Mouse (Mus musculus): ENCODE results near the gene Il2.

Gene Il2

GRCm38 (mm10) chr3:37125655-37126054 is at the start of gene Il2:
Gene Il2, minus strand, starts transcription at chr3:37125959.
- no peak for DNase-seq (ENCODE audit: low spot score in 2 of 2)

GRCm38 (mm10) chr3:37174711-37175572 is 49.2 kb upstream of the Il2 start:
- no peak for DNase-seq (ENCODE audit: low spot score in 2 of 2)

GRCm38 (mm10) chr3:37173285-37173684 is 47.5 kb upstream of the Il2 start:
- DNase-seq (ENCODE audit: low spot score in 2 of 2) = no peak

- DNase-seq (ENCODE audit: low spot score in 2 of 2) = no peak
Observed at GRCm38 (mm10) chr3:37169283-37169682, 43.5 kb upstream of the Il2 start.

GRCm38 (mm10) chr3:37161096-37161495 is 35.3 kb upstream of the Il2 start:
- DNase-seq (ENCODE audit: low spot score in 2 of 2) = no peak

- DNase-seq (ENCODE audit: low spot score in 2 of 2) = no peak
Observed at GRCm38 (mm10) chr3:37158246-37158645, 32.5 kb upstream of the Il2 start.

- no peak for DNase-seq (ENCODE audit: low spot score in 2 of 2)
Observed at GRCm38 (mm10) chr3:37157082-37157481, 31.3 kb upstream of the Il2 start.

- no peak for DNase-seq (ENCODE audit: low spot score in 2 of 2)
Observed at GRCm38 (mm10) chr3:37154396-37154795, 28.6 kb upstream of the Il2 start.

- DNase-seq (ENCODE audit: low spot score in 2 of 2) = no peak
Observed at GRCm38 (mm10) chr3:37153004-37153403, 27.2 kb upstream of the Il2 start.

- no peak for DNase-seq (ENCODE audit: low spot score in 2 of 2)
Observed at GRCm38 (mm10) chr3:37152274-37152673, 26.5 kb upstream of the Il2 start.

GRCm38 (mm10) chr3:37146810-37147209 is 21.1 kb upstream of the Il2 start:
- DNase-seq (ENCODE audit: low spot score in 2 of 2) = no peak

GRCm38 (mm10) chr3:37146406-37146805 is 20.6 kb upstream of the Il2 start:
- no peak for DNase-seq (ENCODE audit: low spot score in 2 of 2)

GRCm38 (mm10) chr3:37144979-37145378 is 19.2 kb upstream of the Il2 start:
- DNase-seq (ENCODE audit: low spot score in 2 of 2) = no peak

GRCm38 (mm10) chr3:37141827-37142226 is 16.1 kb upstream of the Il2 start:
- no peak for DNase-seq (ENCODE audit: low spot score in 2 of 2)

GRCm38 (mm10) chr3:37140168-37140906 is 14.6 kb upstream of the Il2 start:
- no peak for DNase-seq (ENCODE audit: low spot score in 2 of 2)

GRCm38 (mm10) chr3:37139192-37139591 is 13.4 kb upstream of the Il2 start:
- no peak for DNase-seq (ENCODE audit: low spot score in 2 of 2)

- DNase-seq (ENCODE audit: low spot score in 2 of 2) = no peak
Observed at GRCm38 (mm10) chr3:37137231-37137630, 11.5 kb upstream of the Il2 start.

GRCm38 (mm10) chr3:37129063-37129462 is 3.3 kb upstream of the Il2 start:
- no peak for DNase-seq (ENCODE audit: low spot score in 2 of 2)

GRCm38 (mm10) chr3:37128269-37128668 is 2.5 kb upstream of the Il2 start:
- no peak for DNase-seq (ENCODE audit: low spot score in 2 of 2)

GRCm38 (mm10) chr3:37126162-37126561 is 403 bp upstream of the Il2 start:
- no peak for DNase-seq (ENCODE audit: low spot score in 2 of 2)

- DNase-seq (ENCODE audit: low spot score in 2 of 2) = no peak
Observed at GRCm38 (mm10) chr3:37090721-37091120, 35.0 kb downstream of the Il2 start.

- DNase-seq (ENCODE audit: low spot score in 2 of 2) = no peak
Observed at GRCm38 (mm10) chr3:37084860-37085259, 40.9 kb downstream of the Il2 start.

- peak in 1 of 2 experiments; percentile 9 for DNase-seq (ENCODE audit: low spot score in 2 of 2)
Observed at GRCm38 (mm10) chr3:37073211-37073610, 52.5 kb downstream of the Il2 start.
